Mouse (Mus musculus) midbrain, embryonic 10.5 days (tissue): ENCODE measurements around the gene Gm44965. TPM values are rescaled to one million over a fixed set of nuclear protein-coding genes. Genes with fewer than 3 reads are reported as not detected.

Experiments
- DNase-seq: peaks from one replicate; pipeline ENCODE4 v3.0.0-alpha.2; 2017; ENCODE audit warnings: low spot score
- H3K27ac ChIP-seq: fragments of 300-500 bp; sonication (generic); replicated peaks from 2 replicates; pipeline ENCODE4 v1.5.1; 2016; ENCODE audit warnings: mild to moderate bottlenecking
- H3K27me3 ChIP-seq: fragments of 300-500 bp; sonication (generic); 2 replicates; pipeline ENCODE4 v1.6.1; 2016; ENCODE audit warnings: low read depth, mild to moderate bottlenecking; ENCODE audit not compliant: poor library complexity, severe bottlenecking
- H3K36me3 ChIP-seq: fragments of 300-500 bp; sonication (generic); 2 replicates; pipeline ENCODE4 v1.6.1; 2016; ENCODE audit warnings: mild to moderate bottlenecking, moderate library complexity
- H3K4me1 ChIP-seq: fragments of 300-500 bp; sonication (generic); 2 replicates; pipeline ENCODE4 v1.6.1; 2016
- H3K4me3 ChIP-seq: fragments of 300-500 bp; sonication (generic); 2 replicates; pipeline ENCODE4 v1.5.1; 2016; ENCODE audit warnings: mild to moderate bottlenecking, moderate library complexity
- H3K9me3 ChIP-seq: fragments of 300-500 bp; sonication (generic); replicated peaks from 2 replicates; pipeline ENCODE4 v1.6.1; 2016; ENCODE audit warnings: mild to moderate bottlenecking
- WGBS: fragments of 180-500 bp; shearing (Covaris S2); methylation state at CpG from one replicate; pipeline ENCODE4 v1.1.7; 2016; 5-methylcytosine and 5-hydroxymethylcytosine counted together
- polyA plus RNA-seq: library from polyadenylated mRNA; unstranded; fragments of >200 nt; fragmentation: Nextera tagmentation; extraction: Ambion mirVana; gene quantifications from 2 replicates; pipeline ENCODE4 v1.2.1, GENCODE M21; 2016

The Gm44965 gene
- polyA plus RNA-seq, 1 experiment from 2014 or later: 0.39 TPM

DNA sequence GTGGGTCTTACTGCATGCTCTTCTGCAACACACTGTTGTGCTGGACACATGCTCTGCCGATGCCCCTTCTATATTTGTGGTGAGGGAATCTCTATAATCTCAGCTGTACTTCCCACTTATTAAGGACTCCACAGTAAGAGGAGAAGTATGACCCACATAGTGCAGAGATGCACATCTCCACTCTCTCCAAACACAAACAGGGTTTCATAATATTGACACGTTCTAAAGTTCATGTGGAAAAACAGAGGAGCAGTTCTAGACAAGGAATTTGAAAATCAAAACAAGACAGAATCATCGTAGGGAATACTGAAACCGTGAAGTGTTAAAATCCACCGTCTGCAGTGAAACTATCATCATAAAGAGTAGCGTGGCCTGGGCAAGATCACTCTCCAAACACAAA is 1.9 kb upstream of the Gm44965 start:
- H3K27me3 ChIP-seq: no peaks in the 10 kb centered on the region
- no peak overlapping the region for H3K4me3 ChIP-seq
- peaks cover 10% of the 10 kb centered on the region for H3K9me3 ChIP-seq
- 88% methylated on average over 6 of the region's 6 CpGs for WGBS
- peaks cover 24% of the 10 kb centered on the region for H3K4me1 ChIP-seq
- H3K36me3 ChIP-seq: peaks cover 17% of the 10 kb centered on the region
- H3K27ac ChIP-seq: no peak overlapping the region
- DNase-seq: no peak

DNA sequence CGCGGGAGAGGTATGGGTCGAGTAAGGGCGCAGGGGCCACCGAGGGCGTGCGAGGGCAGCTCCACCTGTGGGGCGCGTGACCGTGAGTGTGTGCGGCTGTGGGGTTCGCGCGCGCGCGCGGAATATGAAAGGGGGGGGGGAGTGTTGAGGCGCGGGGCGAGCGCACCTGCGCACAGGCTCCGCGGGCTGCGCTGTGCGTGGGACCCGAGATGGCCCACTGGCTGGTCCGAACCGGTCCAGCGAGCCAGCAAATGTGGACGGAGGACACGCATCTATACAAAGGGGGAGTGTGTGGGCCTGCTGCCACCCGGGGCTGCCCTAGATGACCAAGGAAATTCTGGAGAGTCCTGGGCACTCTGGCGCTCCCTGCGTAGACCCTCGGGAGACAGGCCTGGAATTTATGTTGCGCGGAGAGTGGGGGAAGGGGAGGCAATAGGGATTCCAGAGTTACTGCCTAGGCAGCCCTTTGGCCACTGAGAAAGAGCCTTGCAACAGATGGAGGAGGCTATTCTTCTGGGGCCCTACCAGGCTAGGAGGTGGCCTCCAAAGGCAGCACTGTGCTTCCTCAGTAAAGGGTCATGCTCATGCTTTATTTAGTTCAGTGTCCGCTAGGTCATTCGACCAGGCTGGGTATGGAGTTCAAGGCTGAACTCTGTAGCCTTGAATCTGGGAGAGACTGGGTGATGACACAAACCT is 450 bp downstream of the Gm44965 start:
- H3K36me3 ChIP-seq: peaks cover 40% of the 10 kb centered on the region

DNA sequence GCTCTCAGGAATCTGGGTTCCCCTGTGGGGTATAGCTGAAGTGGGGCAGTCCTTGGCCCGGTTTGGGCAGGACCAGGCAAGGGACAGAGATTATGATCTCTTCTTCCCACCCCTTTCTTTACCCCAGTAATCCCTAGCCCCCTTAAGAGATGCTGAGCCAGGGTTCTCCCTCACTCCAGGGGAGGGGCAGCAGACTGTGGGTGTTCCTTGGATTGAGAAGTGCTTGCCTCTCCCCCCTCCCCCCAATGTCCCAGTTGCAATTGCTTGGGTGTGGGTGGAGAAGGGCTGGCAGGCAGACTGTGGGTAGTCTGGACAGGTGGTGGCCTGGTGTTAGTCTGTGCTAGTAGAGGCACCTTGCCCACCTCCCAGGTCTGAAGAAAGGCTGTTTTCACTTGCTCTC is 1.5 kb downstream of the Gm44965 start:
- DNase-seq: no peak
- H3K36me3 ChIP-seq: peaks cover 51% of the 10 kb centered on the region
- peaks cover 24% of the 10 kb centered on the region for H3K4me1 ChIP-seq
- H3K27ac ChIP-seq: peak overlapping the region; percentile 98
- peak overlapping the region; percentile 94 for H3K4me3 ChIP-seq
- no peaks in the 10 kb centered on the region for H3K27me3 ChIP-seq
- peaks cover 21% of the 10 kb centered on the region for H3K9me3 ChIP-seq
- 56% methylated on average over 1 of the region's 1 CpGs for WGBS

More for the DNA sequence above, 450 bp downstream of the Gm44965 start:
- H3K4me1 ChIP-seq: peaks cover 24% of the 10 kb centered on the region
- peaks cover 21% of the 10 kb centered on the region for H3K9me3 ChIP-seq
- H3K27ac ChIP-seq: peak overlapping the region; percentile 98
- H3K27me3 ChIP-seq: no peaks in the 10 kb centered on the region
- DNase-seq: peak; percentile 70
- WGBS: 2% methylated on average over 41 of the region's 41 CpGs
- peak overlapping the region; percentile 94 for H3K4me3 ChIP-seq

DNA sequence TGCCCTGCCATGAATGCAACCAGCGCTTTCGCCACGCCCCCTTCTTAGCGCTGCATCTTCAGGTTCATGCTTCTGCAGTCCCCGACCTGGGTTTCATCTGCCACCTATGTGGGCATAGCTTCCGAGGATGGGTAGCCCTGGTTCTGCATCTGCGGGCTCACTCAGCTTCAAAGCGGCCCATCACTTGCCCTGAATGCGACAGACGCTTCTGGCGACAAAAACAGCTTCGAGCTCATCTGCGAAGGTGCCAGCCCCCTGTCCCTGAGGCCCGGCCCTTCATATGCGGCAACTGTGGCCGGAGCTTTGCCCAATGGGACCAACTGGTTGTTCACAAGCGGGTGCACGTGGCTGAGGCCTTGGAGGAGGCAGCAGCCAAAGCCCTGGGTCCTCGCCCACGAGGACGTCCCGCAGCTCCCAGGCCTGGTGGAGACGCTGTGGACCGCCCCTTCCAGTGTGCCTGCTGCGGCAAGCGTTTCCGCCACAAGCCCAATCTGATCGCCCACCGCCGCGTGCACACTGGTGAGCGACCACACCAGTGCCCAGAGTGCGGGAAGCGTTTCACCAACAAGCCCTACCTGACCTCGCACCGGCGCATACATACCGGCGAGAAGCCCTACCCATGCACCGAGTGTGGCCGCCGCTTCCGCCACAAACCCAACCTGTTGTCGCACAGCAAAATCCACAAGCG is 2.9 kb downstream of the Gm44965 start:
- peaks cover 35% of the 10 kb centered on the region for H3K4me1 ChIP-seq
- H3K27ac ChIP-seq: no peak overlapping the region
- no peak for DNase-seq
- H3K4me3 ChIP-seq: no peak overlapping the region
- peaks cover 21% of the 10 kb centered on the region for H3K9me3 ChIP-seq
- H3K36me3 ChIP-seq: peaks cover 52% of the 10 kb centered on the region
- 96% methylated on average over 45 of the region's 45 CpGs for WGBS
- H3K27me3 ChIP-seq: no peaks in the 10 kb centered on the region

DNA sequence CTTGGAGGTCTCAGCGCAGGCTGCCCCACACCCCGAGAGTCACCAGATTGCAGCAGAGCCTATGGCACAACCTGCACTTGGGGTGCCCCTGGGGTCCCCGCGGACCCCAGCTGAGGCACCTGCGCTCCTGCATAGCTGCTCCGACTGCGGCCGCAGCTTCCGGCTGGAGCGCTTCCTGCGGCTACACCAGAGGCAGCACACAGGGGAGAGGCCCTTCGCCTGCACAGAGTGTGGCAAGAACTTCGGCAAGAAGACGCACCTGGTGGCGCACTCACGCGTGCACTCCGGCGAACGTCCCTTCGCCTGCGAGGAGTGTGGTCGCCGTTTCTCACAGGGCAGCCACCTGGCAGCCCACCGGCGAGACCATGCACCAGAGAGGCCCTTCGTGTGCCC is 3.5 kb downstream of the Gm44965 start:
- H3K4me1 ChIP-seq: peaks cover 36% of the 10 kb centered on the region
- no peak for DNase-seq
- peaks cover 21% of the 10 kb centered on the region for H3K9me3 ChIP-seq
- no peak overlapping the region for H3K27ac ChIP-seq
- 95% methylated on average over 27 of the region's 27 CpGs for WGBS
- no peaks in the 10 kb centered on the region for H3K27me3 ChIP-seq
- H3K4me3 ChIP-seq: no peak overlapping the region
- H3K36me3 ChIP-seq: peaks cover 52% of the 10 kb centered on the region

DNA sequence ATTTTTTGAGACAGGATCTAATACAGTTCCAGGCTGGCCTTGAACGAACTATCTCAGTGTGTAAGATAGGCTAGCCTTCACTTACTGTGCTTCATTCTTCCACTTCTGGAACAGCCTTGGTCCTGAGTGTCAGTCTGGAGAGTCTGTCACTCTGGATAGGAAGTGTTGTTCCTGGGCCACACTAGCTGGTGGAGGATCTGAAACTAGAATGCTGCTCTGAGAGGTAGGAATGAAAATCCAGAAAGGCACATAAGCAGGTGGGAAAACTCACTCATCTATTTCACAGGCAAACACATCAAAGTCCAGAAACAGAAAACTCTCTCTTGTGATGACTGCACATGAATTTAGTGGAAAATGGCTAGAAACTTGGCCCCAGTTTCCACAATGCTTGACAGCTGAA is 6.9 kb downstream of the Gm44965 start:
- H3K4me1 ChIP-seq: peaks cover 22% of the 10 kb centered on the region
- H3K36me3 ChIP-seq: peaks cover 55% of the 10 kb centered on the region
- no peak overlapping the region; the same call in 1 of the 2 replicates for H3K4me3 ChIP-seq
- no peaks in the 10 kb centered on the region for H3K27me3 ChIP-seq
- peaks cover 21% of the 10 kb centered on the region for H3K9me3 ChIP-seq
- no peak for DNase-seq
- WGBS: 94% methylated on average over 1 of the region's 1 CpGs
- H3K27ac ChIP-seq: peak overlapping the region; percentile 94; the same call in 1 of the 2 replicates

DNA sequence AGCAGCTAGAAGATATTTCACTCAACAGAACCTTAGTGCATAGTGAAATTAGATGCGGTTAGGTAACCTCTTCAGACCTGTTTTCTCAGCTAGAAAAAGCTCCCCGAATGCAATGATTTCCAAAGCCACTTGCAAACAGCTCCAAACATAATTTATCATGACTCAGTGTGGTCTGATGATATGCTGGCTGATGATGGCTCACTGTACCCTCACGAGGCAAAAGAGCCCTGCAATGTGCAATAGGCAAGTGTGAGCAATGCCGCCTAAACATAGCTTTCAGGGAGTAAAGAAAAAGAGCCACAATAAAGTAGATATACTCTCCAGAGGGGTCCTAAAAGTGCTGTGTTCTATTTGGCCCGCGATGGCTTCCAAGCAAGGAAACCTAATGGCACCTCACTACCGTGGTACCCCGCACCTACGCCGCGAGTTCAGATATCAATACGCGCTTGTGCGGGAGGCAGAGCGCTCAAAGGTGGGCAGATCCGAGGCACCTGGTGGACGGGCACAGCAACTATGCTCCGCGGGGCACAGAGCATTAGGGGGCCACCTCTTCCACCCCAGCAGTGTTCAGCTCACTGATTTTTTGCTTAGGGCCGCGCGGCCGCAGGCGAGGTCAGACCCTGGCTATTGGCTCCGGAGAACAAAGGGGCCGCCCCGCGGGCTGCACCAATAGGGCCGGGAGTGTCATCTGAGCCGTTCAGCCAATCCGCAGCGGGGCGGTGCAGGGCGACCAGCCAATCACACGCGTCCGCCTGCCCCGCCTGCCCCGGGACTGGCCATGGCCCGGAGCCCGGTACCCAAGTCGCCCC is 7.7 kb downstream of the Gm44965 start, which contains the start of gene Zfp775:
Zfp775 (plus strand) TSS at position 793 of the 809 bp plus-strand sequence.
- H3K27ac ChIP-seq: peak within 1 kb of the TSS; percentile 94
- H3K4me1 ChIP-seq: peaks cover 21% of the 10 kb centered on the region
- H3K4me3 ChIP-seq: peak within 1 kb of the TSS; percentile 66
- H3K9me3 ChIP-seq: peaks cover 15% of the 10 kb centered on the region
- 6% methylated on average over 42 of the region's 42 CpGs for WGBS
- no peaks in the 10 kb centered on the region for H3K27me3 ChIP-seq
- H3K36me3 ChIP-seq: peaks cover 46% of the 10 kb centered on the region
- DNase-seq: peak; percentile 97

DNA sequence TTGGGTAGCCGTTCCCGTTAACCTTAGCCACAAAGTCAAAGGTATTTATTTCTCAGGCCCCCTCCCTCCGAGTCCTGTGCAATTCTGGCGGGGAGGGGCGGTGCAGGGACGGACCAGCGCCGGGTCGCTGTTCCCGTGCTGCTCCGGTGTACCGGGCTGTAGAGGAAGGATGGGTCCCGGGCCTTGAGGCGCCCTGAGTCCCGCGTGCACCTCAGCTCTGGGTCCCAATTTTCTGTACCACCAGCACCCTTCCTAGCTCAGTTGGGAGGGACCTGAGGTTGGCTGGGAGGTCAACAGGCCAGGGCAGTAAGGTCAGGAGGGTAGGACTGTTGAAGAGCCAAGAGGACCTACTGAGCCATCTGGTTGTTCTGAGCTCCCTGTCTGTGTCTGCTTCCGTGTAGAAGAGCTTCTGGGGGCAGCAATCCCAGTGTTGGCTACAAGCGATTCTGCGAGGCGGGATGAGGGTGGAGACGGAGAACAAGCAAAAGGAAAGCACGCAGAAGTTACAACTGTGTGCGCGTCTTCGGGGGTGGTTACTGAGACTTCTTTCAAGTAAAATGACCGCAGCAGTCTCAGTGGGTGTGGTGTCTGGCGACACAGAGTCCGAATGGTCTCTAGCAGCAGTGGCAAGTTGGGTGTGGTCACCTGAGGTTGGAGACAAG is 8.5 kb downstream of the Gm44965 start:
- no peak for DNase-seq
- H3K27ac ChIP-seq: peak overlapping the region; percentile 94
- 4% methylated on average over 28 of the region's 28 CpGs for WGBS
- peaks cover 8% of the 10 kb centered on the region for H3K9me3 ChIP-seq
- peak overlapping the region; percentile 66 for H3K4me3 ChIP-seq
- H3K4me1 ChIP-seq: peaks cover 21% of the 10 kb centered on the region
- H3K36me3 ChIP-seq: peaks cover 41% of the 10 kb centered on the region
- no peaks in the 10 kb centered on the region for H3K27me3 ChIP-seq

DNA sequence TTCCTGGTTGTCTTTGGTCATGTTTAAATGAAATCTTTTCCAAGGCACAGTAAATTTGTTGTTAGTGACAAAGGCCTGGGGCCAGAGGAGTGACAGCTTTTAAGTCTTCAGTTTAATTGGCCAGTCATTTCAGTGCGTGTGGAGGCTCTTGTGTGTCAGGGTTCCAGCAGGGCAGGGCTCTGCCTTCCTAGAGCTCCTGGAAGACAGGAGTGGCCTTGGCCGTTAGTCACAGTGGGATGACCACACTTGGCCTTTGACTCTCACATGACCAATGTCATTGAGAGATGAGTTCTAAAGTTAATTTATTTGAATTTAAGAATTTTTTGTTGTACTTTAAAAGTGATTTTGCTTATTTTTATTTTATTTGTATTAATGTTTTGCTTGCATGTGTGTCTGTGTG is 14.4 kb downstream of the Gm44965 start:
- Histone ChIP-seq H3K4me3 (no peak overlapping the region), H3K36me3 (peaks cover 12% of the 10 kb centered on the region), H3K27me3 (no peaks in the 10 kb centered on the region), H3K9me3 (no peaks in the 10 kb centered on the region), H3K27ac (no peak overlapping the region), H3K4me1 (no peaks in the 10 kb centered on the region; the same call in 1 of the 2 replicates)
- WGBS: 84% methylated on average over 2 of the region's 2 CpGs
- DNase-seq: no peak

DNA sequence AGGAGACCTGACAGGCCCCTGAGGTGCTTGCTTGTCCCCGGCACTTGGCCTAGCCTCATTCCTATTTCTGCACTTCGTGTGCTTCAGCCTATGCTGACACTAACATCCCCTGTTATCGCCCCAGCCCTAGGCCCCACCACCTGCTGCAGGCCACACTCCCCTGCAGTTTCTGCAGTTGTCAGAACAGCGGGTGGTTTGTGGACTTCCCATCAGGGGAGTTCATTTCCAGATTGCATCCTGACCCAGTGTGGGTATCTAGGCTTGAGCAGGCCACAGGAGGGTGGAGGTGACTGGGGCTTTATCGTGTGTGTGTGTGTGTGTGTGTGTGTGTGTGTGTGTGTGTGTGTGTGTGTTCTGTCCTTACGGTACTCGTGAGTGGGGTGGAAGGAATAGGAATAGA is 15.8 kb downstream of the Gm44965 start:
- Histone ChIP-seq H3K9me3 (no peaks in the 10 kb centered on the region), H3K4me1 (no peaks in the 10 kb centered on the region), H3K4me3 (no peak overlapping the region), H3K27ac (no peak overlapping the region), H3K27me3 (no peaks in the 10 kb centered on the region), H3K36me3 (peaks cover 26% of the 10 kb centered on the region)
- 58% methylated on average over 7 of the region's 7 CpGs for WGBS
- DNase-seq: no peak

DNA sequence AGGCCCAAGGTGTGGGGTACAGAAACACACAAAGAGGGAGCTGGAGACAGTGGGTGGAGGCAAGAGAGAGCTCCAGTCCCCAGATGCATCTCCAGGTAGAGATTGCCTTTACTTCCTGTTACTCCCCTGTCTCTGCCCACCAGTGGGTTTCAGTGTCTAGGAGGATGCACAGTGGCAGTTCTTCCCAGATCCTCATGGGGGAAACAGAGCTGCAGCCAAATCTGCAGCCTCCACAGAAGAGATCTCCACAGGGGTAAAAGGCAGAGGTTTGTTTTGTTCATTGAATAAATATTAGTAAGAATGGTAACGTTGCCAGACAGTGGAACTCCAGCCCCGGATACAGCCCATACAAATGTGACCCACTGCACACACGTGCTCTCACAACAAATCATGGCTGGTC is 16.9 kb downstream of the Gm44965 start:
- Histone ChIP-seq H3K4me1 (no peaks in the 10 kb centered on the region), H3K27ac (no peak overlapping the region), H3K4me3 (no peak overlapping the region), H3K27me3 (no peaks in the 10 kb centered on the region), H3K36me3 (peaks cover 25% of the 10 kb centered on the region), H3K9me3 (no peaks in the 10 kb centered on the region)
- no peak for DNase-seq
- WGBS: 87% methylated on average over 3 of the region's 3 CpGs

DNA sequence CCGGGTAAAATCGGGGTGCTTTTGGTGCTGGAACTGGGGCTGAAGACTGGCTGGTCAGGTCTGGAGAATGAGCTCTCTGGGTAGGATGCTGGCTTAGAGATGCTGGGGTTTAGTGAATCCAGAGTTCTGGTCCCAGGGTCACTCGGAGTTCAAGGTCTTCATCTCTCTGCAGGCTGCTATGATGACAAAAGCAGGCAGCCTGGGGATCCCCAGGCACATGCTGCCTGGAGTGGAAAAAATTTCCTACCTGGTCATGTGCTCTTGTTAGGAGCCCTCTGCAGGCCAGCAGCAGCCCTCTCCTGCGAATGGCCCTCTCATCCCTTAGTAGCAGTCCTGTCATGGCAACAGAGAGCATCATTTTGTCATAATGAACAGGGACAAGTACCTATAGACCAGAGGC is 19.7 kb downstream of the Gm44965 start:
- Histone ChIP-seq H3K4me1 (no peaks in the 10 kb centered on the region), H3K9me3 (no peaks in the 10 kb centered on the region), H3K36me3 (peaks cover 41% of the 10 kb centered on the region), H3K27ac (no peak overlapping the region), H3K27me3 (no peaks in the 10 kb centered on the region), H3K4me3 (no peak overlapping the region)
- DNase-seq: no peak
- WGBS: 93% methylated on average over 4 of the region's 4 CpGs
